Mouse (Mus musculus) left cerebral cortex, postnatal 4 days (tissue): ENCODE results near the gene H2-T24. TPM values are rescaled to one million over a fixed set of nuclear protein-coding genes. Genes with fewer than 3 reads are reported as not detected.
A peak's percentile ranks its signal among the peaks of the same experiment; 100 is the strongest.

Source experiments
- DNase-seq: peaks from one replicate; pipeline ENCODE4 v3.0.0-alpha.2; 2022
- intact Hi-C: fragments of 180-260 bp; cut with DNase I; formaldehyde crosslinking; loops from one replicate; pipeline ENCODE4 v1.15.1; 2025
- microRNA-seq: library from miRNA; unstranded; fragments of <30 nt; microRNA quantifications from one replicate; pipeline ENCODE4 v1.2.0, GENCODE M21; 2022
- total RNA-seq, 2 experiments: library from RNA; stranded (reverse); gene quantifications; 2 replicates each; pipeline ENCODE4 v1.2.3; 2021

The H2-T24 gene
- total RNA-seq, 2 experiments from 2014 or later, result 0.26 to 0.28 TPM

- DNase-seq, result peak; percentile 75
- intact Hi-C loops, result loop anchor here (10.0 kb wide), 1 partner anchor 120 kb away; no protein-coding TSS in a partner anchor
These were observed 26.0 kb downstream of the H2-T24 start for GRCm38 (mm10) chr17:35994175-35994878.

GRCm38 (mm10) chr17:35993675-35994074 is 26.7 kb downstream of the H2-T24 start:
- DNase-seq, result peak; percentile 75
- intact Hi-C loops, result loop anchor here (10.0 kb wide), 1 partner anchor 121 kb away; no protein-coding TSS in a partner anchor

- DNase-seq, result no peak
- intact Hi-C loops, result loop anchor here (10.0 kb wide), 1 partner anchor 123 kb away; no protein-coding TSS in a partner anchor
These were observed 28.6 kb downstream of the H2-T24 start for GRCm38 (mm10) chr17:35991781-35992180.

GRCm38 (mm10) chr17:35981776-35982175 is 38.6 kb downstream of the H2-T24 start:
- DNase-seq, result no peak
- intact Hi-C loops, result no loop called here

GRCm38 (mm10) chr17:35980363-35980754 is 40.0 kb downstream of the H2-T24 start:
- intact Hi-C loops, result no loop called here

GRCm38 (mm10) chr17:35979401-35980362 is 40.7 kb downstream of the H2-T24 start, which contains the start of the genes Gnl1 and Prr3:
TSS of gene Gnl1 (plus strand) at chr17:35979851.
TSS of gene Prr3 (minus strand) at chr17:35980236.
- intact Hi-C loops, result no loop called here
- peak; percentile 91 for DNase-seq

More at GRCm38 (mm10) chr17:35980363-35980754, 40.0 kb downstream of the H2-T24 start:
- DNase-seq, result peak; percentile 66

GRCm38 (mm10) chr17:35978811-35979400 is 41.5 kb downstream of the H2-T24 start:
- intact Hi-C loops, result no loop called here
- peak; percentile 89 for DNase-seq

GRCm38 (mm10) chr17:35972131-35972530 is 48.2 kb downstream of the H2-T24 start:
- intact Hi-C loops, result no loop called here
- no peak for DNase-seq

GRCm38 (mm10) chr17:35969418-35970389 is 50.7 kb downstream of the H2-T24 start, which contains the start of gene Abcf1:
TSS of gene Abcf1 (minus strand) at chr17:35969761.
- DNase-seq, result peak; percentile 99
- intact Hi-C loops, result no loop called here

- no peak for DNase-seq
- intact Hi-C loops, result no loop called here
These were observed 52.7 kb downstream of the H2-T24 start for GRCm38 (mm10) chr17:35967621-35968020.

GRCm38 (mm10) chr17:35963279-35963678 is 57.1 kb downstream of the H2-T24 start:
- intact Hi-C loops, result no loop called here
- no peak for DNase-seq

- intact Hi-C loops, result no loop called here
- no peak for DNase-seq
These were observed 61.7 kb downstream of the H2-T24 start for GRCm38 (mm10) chr17:35958533-35959223.

Small RNA genes lying within 50 kb of the gene (microRNA-seq; reads per million reads assigned to microRNA genes)
- 396 reads per million, percentile 66 among the genes with 10 or more reads in this experiment for gene Mir877

Other genes starting within 250 kb of the H2-T24 start
- gene Ier3, start 198.9 kb downstream of the H2-T24 start, total RNA-seq, result 1 to 10 TPM; 4.8 to 5.1 TPM
- gene Flot1, start 197.3 kb downstream of the H2-T24 start, total RNA-seq, result 100 to 1,000 TPM; 113 TPM
- gene Tubb5, start 182.3 kb downstream of the H2-T24 start, total RNA-seq, result 1,000 to 10,000 TPM; 2,525 to 2,580 TPM
- gene Mdc1, start 179.0 kb downstream of the H2-T24 start, total RNA-seq, result 10 to 100 TPM; 30.1 to 30.4 TPM
- 1 to 10 TPM; 6.1 to 7.0 TPM for gene Nrm, start 159.2 kb downstream of the H2-T24 start, total RNA-seq
- 10 to 100 TPM; 43.3 to 52.7 TPM for gene Ppp1r18, start 155.0 kb downstream of the H2-T24 start, total RNA-seq
- gene Dhx16, start 140.7 kb downstream of the H2-T24 start, total RNA-seq, result 10 to 100 TPM; 37.4 to 38.8 TPM
- 10 to 100 TPM; 59.8 to 69.2 TPM for gene 2310061I04Rik, start 123.1 kb downstream of the H2-T24 start, total RNA-seq
- 100 to 1,000 TPM; 285 to 292 TPM for gene Atat1, start 110.5 kb downstream of the H2-T24 start, total RNA-seq
- gene Mrps18b, start 104.2 kb downstream of the H2-T24 start, total RNA-seq, result 10 to 100 TPM; 45.9 to 47.4 TPM
- 10 to 100 TPM; 75.1 to 76.5 TPM for gene Ppp1r10, start 104.1 kb downstream of the H2-T24 start, total RNA-seq
- gene Abcf1, start 50.8 kb downstream of the H2-T24 start, total RNA-seq, result 10 to 100 TPM; 95.0 to 97.0 TPM
- 100 to 1,000 TPM in 1 of 2 experiments, 10 to 100 TPM in 1; 98.2 to 107 TPM for gene Gnl1, start 40.7 kb downstream of the H2-T24 start, total RNA-seq
- 10 to 100 TPM; 82.0 to 84.5 TPM for gene Prr3, start 40.3 kb downstream of the H2-T24 start, total RNA-seq
- 1 to 10 TPM; 2.4 to 3.0 TPM for gene H2-T23, start 12.3 kb upstream of the H2-T24 start, total RNA-seq
- gene H2-T22, start 22.2 kb upstream of the H2-T24 start, total RNA-seq, result 1 to 10 TPM; 3.5 to 4.1 TPM
- not detected for gene Gm6034, start 22.4 kb upstream of the H2-T24 start, total RNA-seq
- gene Gm11127, start 37.8 kb upstream of the H2-T24 start, total RNA-seq, result not detected
- gene Gm19684, start 101.1 kb upstream of the H2-T24 start, total RNA-seq, result not detected
- gene Gm7030, start 108.9 kb upstream of the H2-T24 start, total RNA-seq, result not detected
- gene Gm8909, start 148.0 kb upstream of the H2-T24 start, total RNA-seq, result not detected
- not detected for gene H2-T3, start 169.7 kb upstream of the H2-T24 start, total RNA-seq
- 10 to 100 TPM; 55.3 to 58.4 TPM for gene Rpp21, start 237.5 kb upstream of the H2-T24 start, total RNA-seq